Mouse (Mus musculus) embryonic facial prominence, embryonic 14.5 days (tissue): ENCODE measurements around the gene Gm17660. TPM values are rescaled to one million over a fixed set of nuclear protein-coding genes. Genes with fewer than 3 reads are reported as not detected.

Source experiments
- ATAC-seq: fragments of 200-750 bp; cut with Nextera tagmentation; 2 replicates; pipeline ENCODE4 v1.8.0; 2017; ENCODE audit warnings: low read depth, moderate number of reproducible peaks, moderate TSS enrichment
- DNase-seq: peaks from one replicate; pipeline ENCODE4 v3.0.0-alpha.2; 2015; ENCODE audit warnings: low spot score
- H3K27ac ChIP-seq: fragments of 300-500 bp; sonication (generic); replicated peaks from 2 replicates; pipeline ENCODE4 v1.5.1; 2014; ENCODE audit warnings: low read depth, mild to moderate bottlenecking, low read length, moderate library complexity
- H3K27me3 ChIP-seq: fragments of 300-500 bp; sonication (generic); replicated peaks from 2 replicates; pipeline ENCODE4 v1.6.1; 2014; ENCODE audit warnings: low read length; ENCODE audit not compliant: control insufficient read depth, insufficient read depth
- H3K36me3 ChIP-seq: fragments of 300-500 bp; sonication (generic); 2 replicates; pipeline ENCODE4 v1.6.1; 2014; ENCODE audit warnings: low read length, mixed read lengths; ENCODE audit not compliant: control insufficient read depth, insufficient read depth
- H3K4me1 ChIP-seq: fragments of 300-500 bp; sonication (generic); 2 replicates; pipeline ENCODE4 v1.6.1; 2014; ENCODE audit warnings: antibody characterized with exemption, low read length; ENCODE audit not compliant: control insufficient read depth, insufficient read depth
- H3K4me2 ChIP-seq: fragments of 300-500 bp; sonication (generic); 2 replicates; pipeline ENCODE4 v1.6.1; 2014; ENCODE audit warnings: low read depth, mild to moderate bottlenecking, low read length, moderate library complexity, mixed read lengths
- H3K4me3 ChIP-seq: fragments of 300-500 bp; sonication (generic); 2 replicates; pipeline ENCODE4 v1.5.1; 2014; ENCODE audit warnings: low read depth, mild to moderate bottlenecking, low read length
- H3K9ac ChIP-seq: fragments of 300-500 bp; sonication (generic); 2 replicates; pipeline ENCODE4 v1.6.1; 2014; ENCODE audit warnings: low read depth, mild to moderate bottlenecking, low read length, moderate library complexity, mixed read lengths
- H3K9me3 ChIP-seq: fragments of 300-500 bp; sonication (generic); 2 replicates; pipeline ENCODE4 v1.6.1; 2016; ENCODE audit warnings: low read length; ENCODE audit not compliant: control insufficient read depth
- WGBS: fragments of 180-500 bp; shearing (Covaris S2); extraction: QIAGEN DNeasy Blood & Tissue Kit; methylation state at CpG from one replicate; pipeline ENCODE4 v1.1.7; 2014; 5-methylcytosine and 5-hydroxymethylcytosine counted together
- polyA plus RNA-seq: library from polyadenylated mRNA; unstranded; fragments of >200 nt; fragmentation: Nextera tagmentation; extraction: Ambion mirVana; gene quantifications from 2 replicates; pipeline ENCODE4 v1.2.1, GENCODE M21; 2014

Gm17660 gene
- polyA plus RNA-seq, 1 experiment from 2014 or later = 0.47 TPM

GRCm38 (mm10) chr5:104096078-104096938, 18.9 kb upstream of the Gm17660 start:
- DNase-seq (peak; percentile 90), ATAC-seq (no peak; the same call in 1 of the 2 replicates)
- H3K27ac ChIP-seq = peak overlapping the region; percentile 70
- peaks cover 14% of the 10 kb centered on the region; the same call in 1 of the 2 replicates for H3K4me1 ChIP-seq
- H3K9me3 ChIP-seq = no peaks in the 10 kb centered on the region
- H3K4me3 ChIP-seq = no peak overlapping the region
- WGBS = 53% methylated on average over 16 of the region's 16 CpGs
- no peaks in the 10 kb centered on the region for H3K36me3 ChIP-seq
- H3K9ac ChIP-seq = no peak overlapping the region
- no peaks in the 10 kb centered on the region for H3K27me3 ChIP-seq
- H3K4me2 ChIP-seq = peak overlapping the region; percentile 31

- Histone ChIP-seq H3K27me3 (no peaks in the 10 kb centered on the region), H3K4me1 (peaks cover 14% of the 10 kb centered on the region; the same call in 1 of the 2 replicates), H3K27ac (peak overlapping the region; percentile 70), H3K36me3 (no peaks in the 10 kb centered on the region), H3K4me3 (no peak overlapping the region), H3K9me3 (no peaks in the 10 kb centered on the region), H3K9ac (no peak overlapping the region), H3K4me2 (peak overlapping the region; percentile 31; the same call in 1 of the 2 replicates)
- no peak for ATAC-seq
- DNase-seq = no peak
- 72% methylated on average over 11 of the region's 11 CpGs for WGBS
Observed at GRCm38 (mm10) chr5:104095416-104096077, 18.1 kb upstream of the Gm17660 start.

- no peaks in the 10 kb centered on the region for H3K9me3 ChIP-seq
- no peak overlapping the region for H3K4me3 ChIP-seq
- H3K9ac ChIP-seq = no peak overlapping the region
- ATAC-seq (no peak), DNase-seq (no peak)
- H3K36me3 ChIP-seq = no peaks in the 10 kb centered on the region
- no peak overlapping the region for H3K27ac ChIP-seq
- no peaks in the 10 kb centered on the region for H3K4me1 ChIP-seq
- no peak overlapping the region for H3K4me2 ChIP-seq
- 68% methylated on average over 2 of the region's 2 CpGs for WGBS
- H3K27me3 ChIP-seq = no peaks in the 10 kb centered on the region
Observed at GRCm38 (mm10) chr5:104089751-104090150, 12.3 kb upstream of the Gm17660 start.

GRCm38 (mm10) chr5:104085366-104085765, 8.0 kb upstream of the Gm17660 start:
- DNase-seq = no peak
- Histone ChIP-seq H3K4me1 (no peaks in the 10 kb centered on the region), H3K36me3 (no peaks in the 10 kb centered on the region), H3K4me2 (no peak overlapping the region), H3K9ac (no peak overlapping the region), H3K4me3 (no peak overlapping the region), H3K27ac (no peak overlapping the region), H3K27me3 (no peaks in the 10 kb centered on the region), H3K9me3 (no peaks in the 10 kb centered on the region)
- ATAC-seq = no peak
- WGBS = 84% methylated on average over 9 of the region's 9 CpGs

- no peak for DNase-seq
- no peaks in the 10 kb centered on the region for H3K4me1 ChIP-seq
- WGBS = 81% methylated on average over 6 of the region's 6 CpGs
- no peaks in the 10 kb centered on the region for H3K9me3 ChIP-seq
- H3K27me3 ChIP-seq = no peaks in the 10 kb centered on the region
- H3K27ac ChIP-seq = no peak overlapping the region
- H3K4me2 ChIP-seq = no peak overlapping the region
- H3K36me3 ChIP-seq = no peaks in the 10 kb centered on the region
- no peak overlapping the region for H3K9ac ChIP-seq
- H3K4me3 ChIP-seq = no peak overlapping the region
- ATAC-seq = no peak
Observed at GRCm38 (mm10) chr5:104080736-104081135, 3.3 kb upstream of the Gm17660 start.

GRCm38 (mm10) chr5:104076361-104076760, 1.0 kb downstream of the Gm17660 start:
- 27% methylated on average over 10 of the region's 10 CpGs for WGBS
- no peak overlapping the region for H3K4me2 ChIP-seq
- H3K36me3 ChIP-seq = no peaks in the 10 kb centered on the region
- H3K27me3 ChIP-seq = no peaks in the 10 kb centered on the region
- no peak for ATAC-seq
- no peak overlapping the region for H3K9ac ChIP-seq
- no peak overlapping the region for H3K27ac ChIP-seq
- no peak overlapping the region for H3K4me3 ChIP-seq
- H3K9me3 ChIP-seq = no peaks in the 10 kb centered on the region
- H3K4me1 ChIP-seq = 0 out of 2 replicates have a peak, but pooled peaks cover 2% of the 10 kb centered on the region
- DNase-seq = no peak

GRCm38 (mm10) chr5:104074388-104074787, 3.0 kb downstream of the Gm17660 start:
- WGBS = 31% methylated on average over 12 of the region's 12 CpGs

GRCm38 (mm10) chr5:104073602-104074001, 3.8 kb downstream of the Gm17660 start:
- H3K36me3 ChIP-seq = no peaks in the 10 kb centered on the region
- 0 out of 2 replicates have a peak, but pooled peaks cover 2% of the 10 kb centered on the region for H3K4me1 ChIP-seq

More at GRCm38 (mm10) chr5:104074388-104074787, 3.0 kb downstream of the Gm17660 start:
- H3K27me3 ChIP-seq = no peaks in the 10 kb centered on the region
- DNase-seq (peak; percentile 38), ATAC-seq (no peak)
- no peak overlapping the region for H3K27ac ChIP-seq
- no peaks in the 10 kb centered on the region for H3K9me3 ChIP-seq
- 0 out of 2 replicates have a peak, but pooled peaks cover 2% of the 10 kb centered on the region for H3K4me1 ChIP-seq
- no peaks in the 10 kb centered on the region for H3K36me3 ChIP-seq
- H3K9ac ChIP-seq = no peak overlapping the region
- H3K4me2 ChIP-seq = no peak overlapping the region
- H3K4me3 ChIP-seq = no peak overlapping the region

More at GRCm38 (mm10) chr5:104073602-104074001, 3.8 kb downstream of the Gm17660 start:
- Histone ChIP-seq H3K9ac (no peak overlapping the region), H3K4me2 (no peak overlapping the region), H3K9me3 (no peaks in the 10 kb centered on the region), H3K27me3 (no peaks in the 10 kb centered on the region), H3K27ac (no peak overlapping the region), H3K4me3 (no peak overlapping the region)
- WGBS = 90% methylated on average over 5 of the region's 5 CpGs
- ATAC-seq (peak; percentile 82), DNase-seq (no peak)
